Mouse (Mus musculus): ENCODE results near the gene Mmp24.

DNA sequence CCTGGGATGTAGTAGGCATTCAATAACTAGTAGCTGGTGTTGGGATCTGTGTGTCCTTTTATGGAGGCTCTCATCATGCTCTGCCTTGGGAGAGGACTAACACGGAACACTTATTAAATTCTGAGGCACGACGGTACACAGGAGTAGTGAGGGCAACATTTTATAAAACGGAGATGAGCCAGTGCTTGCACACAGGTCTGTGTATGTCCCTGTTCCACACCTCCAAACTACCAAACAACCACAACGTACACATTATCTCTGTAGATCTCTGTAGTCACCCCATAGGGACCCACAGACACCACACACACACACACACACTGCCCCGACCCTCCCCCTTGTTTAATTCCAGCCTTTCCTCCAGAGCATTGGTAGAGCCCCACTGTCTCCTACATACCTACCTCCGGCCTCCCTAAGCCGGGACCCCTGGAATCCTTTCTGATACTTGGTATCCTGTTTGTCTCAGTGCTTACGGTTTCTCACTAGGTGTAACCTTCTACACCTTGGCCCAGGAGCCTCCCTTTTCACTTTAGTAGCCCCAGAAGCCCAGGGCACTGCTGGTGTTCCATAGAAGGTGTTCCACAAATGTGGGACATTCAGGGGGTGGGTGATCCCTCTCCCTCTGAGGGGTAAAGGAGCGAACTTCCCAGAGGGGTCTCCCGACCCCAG is 748 bp upstream of the Mmp24 start:
- TF ChIP-seq POLR2A (IDR thresholded peaks at IDR 0.05; ENCODE audit: low read depth, low read length) (no peak), CTCF (conservative IDR thresholded peaks at IDR 0.05; ENCODE audit: insufficient read depth, insufficient read length, low read depth, low read length) (no peak)
